Mouse (Mus musculus) forebrain, embryonic 12.5 days (tissue): ENCODE measurements at regions not wholly inside any gene's neighbourhood (a gene's known extent, or its start where the extent isn't known, plus 50 kb on each side); places are given as distances from the start of the nearest gene placed in this dataset.

Source experiments
- ATAC-seq: fragments of 200-750 bp; cut with Nextera tagmentation; 2 replicates; pipeline ENCODE4 v1.8.0; 2017; ENCODE audit warnings: moderate TSS enrichment; ENCODE audit not compliant: low FRiP score
- H3K27ac ChIP-seq: fragments of 300-500 bp; sonication (generic); 2 replicates; pipeline ENCODE4 v1.5.1; 2016; ENCODE audit warnings: mild to moderate bottlenecking
- H3K27me3 ChIP-seq: fragments of 300-500 bp; sonication (generic); 2 replicates; pipeline ENCODE4 v1.6.1; 2016; ENCODE audit warnings: mild to moderate bottlenecking
- H3K36me3 ChIP-seq: fragments of 300-500 bp; sonication (generic); replicated peaks from 2 replicates; pipeline ENCODE4 v1.6.1; 2016; ENCODE audit warnings: mild to moderate bottlenecking
- H3K4me1 ChIP-seq: fragments of 300-500 bp; sonication (generic); 2 replicates; pipeline ENCODE4 v1.6.1; 2016
- H3K4me2 ChIP-seq: fragments of 300-500 bp; sonication (generic); 2 replicates; pipeline ENCODE4 v1.6.1; 2016; ENCODE audit warnings: mild to moderate bottlenecking, moderate library complexity
- H3K4me3 ChIP-seq: fragments of 300-500 bp; sonication (generic); replicated peaks from 2 replicates; pipeline ENCODE4 v1.5.1; 2016; ENCODE audit warnings: mild to moderate bottlenecking
- H3K9ac ChIP-seq: fragments of 300-500 bp; sonication (generic); 2 replicates; pipeline ENCODE4 v1.6.1; 2016; ENCODE audit warnings: mild to moderate bottlenecking
- H3K9me3 ChIP-seq: fragments of 300-500 bp; sonication (generic); 2 replicates; pipeline ENCODE4 v1.6.1; 2016
- WGBS: fragments of 180-500 bp; shearing (Covaris S2); methylation state at CpG from one replicate; pipeline ENCODE4 v1.1.7; 2016; 5-methylcytosine and 5-hydroxymethylcytosine counted together

DNA sequence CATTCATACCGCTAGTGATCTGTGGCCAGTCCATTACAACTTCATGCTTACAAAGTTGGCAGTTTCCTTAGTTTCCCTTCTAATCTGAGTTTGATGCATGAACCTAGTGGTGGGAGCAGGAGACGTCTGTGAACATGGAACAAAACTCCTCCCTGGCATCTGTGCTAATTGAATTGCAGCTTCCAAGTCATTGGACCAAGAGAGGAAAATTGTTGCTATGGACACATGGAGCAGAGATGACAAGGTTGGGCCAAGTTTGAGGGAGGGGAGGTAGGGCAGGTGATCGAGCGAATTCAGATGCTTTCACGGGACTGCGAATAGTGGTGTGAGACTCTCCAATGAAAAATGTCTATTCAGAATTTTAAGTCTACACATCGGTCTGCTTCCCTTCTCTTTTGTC lies 627.5 kb downstream of the Nr2f2 start:
- ATAC-seq, result no peak
- H3K4me2 ChIP-seq, result no peak overlapping the region
- WGBS, result 84% methylated on average over 7 of the region's 7 CpGs

DNA sequence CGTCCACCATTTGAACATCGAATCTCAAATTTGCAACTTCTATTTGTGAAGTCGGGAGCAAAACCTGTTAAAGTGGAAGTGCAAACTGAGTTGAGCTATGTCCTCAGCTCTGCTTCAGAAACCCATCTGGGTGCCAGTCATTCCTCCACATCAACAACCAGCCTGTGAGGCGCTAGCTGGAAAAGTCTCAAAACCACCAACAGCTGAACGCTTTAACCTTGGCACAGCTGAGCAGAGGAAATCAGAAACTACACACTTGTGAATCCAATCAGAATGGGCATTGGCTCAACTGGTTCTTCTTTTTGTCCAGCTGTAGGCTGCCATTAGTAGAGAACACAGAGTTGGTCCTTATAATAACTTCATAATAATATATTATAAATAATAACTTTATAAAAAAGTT lies 651.5 kb downstream of the Nr2f2 start:
- no peak overlapping the region for H3K4me3 ChIP-seq
- 90% methylated on average over 5 of the region's 5 CpGs for WGBS
- no peak for ATAC-seq
- H3K9ac ChIP-seq, result no peak overlapping the region
- no peaks in the 10 kb centered on the region for H3K27me3 ChIP-seq
- no peak overlapping the region for H3K4me2 ChIP-seq
- H3K9me3 ChIP-seq, result no peaks in the 10 kb centered on the region
- no peaks in the 10 kb centered on the region for H3K36me3 ChIP-seq
- H3K4me1 ChIP-seq, result no peaks in the 10 kb centered on the region
- H3K27ac ChIP-seq, result no peak overlapping the region

More for the DNA sequence above, 627.5 kb downstream of the Nr2f2 start:
- Histone ChIP-seq H3K9ac (no peak overlapping the region), H3K4me3 (no peak overlapping the region), H3K36me3 (no peaks in the 10 kb centered on the region), H3K27me3 (no peaks in the 10 kb centered on the region), H3K9me3 (no peaks in the 10 kb centered on the region), H3K27ac (no peak overlapping the region), H3K4me1 (no peaks in the 10 kb centered on the region)

DNA sequence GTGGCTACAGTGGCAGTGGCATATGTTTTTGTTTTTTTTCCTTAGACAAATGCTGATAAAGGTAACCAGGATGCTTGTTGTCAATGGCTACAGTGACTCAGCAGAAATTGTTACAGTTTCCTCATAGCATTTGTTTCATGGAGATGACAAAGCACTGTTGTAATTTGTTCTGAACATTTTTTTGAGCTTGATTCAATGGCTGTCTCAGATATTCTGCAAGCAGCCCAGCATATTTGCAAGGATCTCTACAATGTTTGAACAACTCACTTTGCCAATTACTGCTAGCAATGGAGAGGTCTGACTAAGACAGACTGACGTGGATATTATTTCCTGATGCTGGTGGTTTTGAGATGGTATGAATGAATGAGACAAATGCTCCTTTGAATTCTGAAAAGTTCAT lies 696.3 kb downstream of the Nr2f2 start:
- no peak overlapping the region for H3K9ac ChIP-seq
- ATAC-seq, result no peak
- WGBS, result 82% methylated on average over 1 of the region's 1 CpGs

DNA sequence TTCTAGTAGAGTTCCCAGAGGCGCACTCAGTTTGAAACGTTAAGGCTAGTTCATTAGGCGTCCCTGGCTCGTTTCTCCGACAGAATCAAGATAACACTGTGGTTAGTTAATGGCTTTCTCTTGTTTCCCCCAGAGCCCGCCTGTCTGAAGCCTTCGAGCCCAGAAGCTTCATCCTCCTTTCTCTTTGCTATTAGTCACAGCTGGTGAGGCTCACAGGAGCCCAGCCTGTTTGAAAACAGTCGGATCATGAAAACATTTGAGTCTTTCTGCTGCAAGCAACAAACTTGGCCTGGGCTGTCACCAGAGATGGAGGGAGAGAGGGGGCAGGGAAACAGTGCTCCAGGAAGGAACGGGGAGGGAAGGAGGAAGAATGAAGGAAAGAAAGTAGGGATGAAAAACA lies 711.0 kb downstream of the Nr2f2 start:
- peaks cover 5% of the 10 kb centered on the region; the same call in 1 of the 2 replicates for H3K4me1 ChIP-seq
- no peak overlapping the region for H3K4me2 ChIP-seq
- no peak overlapping the region for H3K9ac ChIP-seq
- no peak for ATAC-seq
- H3K27me3 ChIP-seq, result no peaks in the 10 kb centered on the region
- H3K9me3 ChIP-seq, result no peaks in the 10 kb centered on the region
- H3K4me3 ChIP-seq, result no peak overlapping the region
- H3K27ac ChIP-seq, result no peak overlapping the region
- H3K36me3 ChIP-seq, result no peaks in the 10 kb centered on the region
- WGBS, result 15% methylated on average over 9 of the region's 9 CpGs

More for the DNA sequence above, 696.3 kb downstream of the Nr2f2 start:
- Histone ChIP-seq H3K27me3 (no peaks in the 10 kb centered on the region), H3K27ac (no peak overlapping the region), H3K4me2 (no peak overlapping the region), H3K9me3 (no peaks in the 10 kb centered on the region), H3K4me3 (no peak overlapping the region), H3K36me3 (no peaks in the 10 kb centered on the region), H3K4me1 (no peaks in the 10 kb centered on the region)

GRCm38 (mm10) chr7:69645449-69645848 lies 721.1 kb downstream of the Nr2f2 start:
- Histone ChIP-seq H3K36me3 (no peaks in the 10 kb centered on the region), H3K4me2 (no peak overlapping the region), H3K4me1 (peaks cover 5% of the 10 kb centered on the region; the same call in 1 of the 2 replicates), H3K27ac (no peak overlapping the region), H3K4me3 (no peak overlapping the region), H3K27me3 (no peaks in the 10 kb centered on the region), H3K9ac (no peak overlapping the region), H3K9me3 (no peaks in the 10 kb centered on the region)
- ATAC-seq, result no peak
- WGBS, result 32% methylated on average over 6 of the region's 6 CpGs

DNA sequence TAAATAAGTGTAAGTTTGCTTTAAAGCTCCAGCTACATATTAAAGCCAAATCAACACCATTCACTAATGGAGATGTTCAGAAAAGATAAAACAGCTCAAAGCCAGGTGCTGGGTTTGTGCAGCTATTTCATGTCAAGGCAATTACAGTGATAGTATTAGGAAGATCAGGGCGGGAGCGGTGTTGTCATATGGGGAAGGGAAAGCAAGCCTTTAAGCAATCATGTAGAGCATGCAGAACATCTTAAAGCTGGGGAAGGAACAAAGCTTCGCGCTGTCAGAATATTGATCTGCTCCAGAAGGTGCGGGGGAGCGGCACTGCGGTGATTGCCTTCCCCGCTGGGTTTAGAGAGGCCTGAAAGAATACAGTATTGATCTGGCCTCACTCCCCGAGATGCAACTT lies 724.9 kb downstream of the Nr2f2 start:
- no peak for ATAC-seq
- Histone ChIP-seq H3K27me3 (no peaks in the 10 kb centered on the region), H3K9ac (no peak overlapping the region), H3K27ac (no peak overlapping the region), H3K9me3 (no peaks in the 10 kb centered on the region), H3K4me3 (no peak overlapping the region), H3K4me2 (no peak overlapping the region), H3K36me3 (no peaks in the 10 kb centered on the region), H3K4me1 (peaks cover 5% of the 10 kb centered on the region; the same call in 1 of the 2 replicates)
- 46% methylated on average over 9 of the region's 9 CpGs for WGBS

DNA sequence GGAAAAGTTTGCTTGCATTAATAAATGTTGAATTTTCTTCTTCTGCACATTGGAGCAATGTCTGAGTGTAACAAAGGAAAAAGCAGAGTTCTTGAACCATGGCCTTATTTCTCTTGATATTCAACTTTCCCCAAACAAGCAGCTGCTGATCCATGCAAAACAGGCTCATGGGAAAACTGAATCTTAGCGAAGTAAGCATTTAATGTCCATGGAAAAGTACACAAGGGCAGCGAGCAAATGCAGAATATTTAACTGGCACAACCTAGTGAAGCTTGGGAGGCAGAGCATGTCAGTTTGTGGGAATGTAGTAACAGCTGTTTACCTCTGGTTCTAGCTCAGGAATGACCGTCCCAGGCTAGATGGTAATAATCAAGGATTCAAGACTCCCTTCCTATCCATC lies 766.7 kb downstream of the Nr2f2 start:
- H3K36me3 ChIP-seq, result no peaks in the 10 kb centered on the region
- H3K9me3 ChIP-seq, result no peaks in the 10 kb centered on the region
- no peak for ATAC-seq
- no peak overlapping the region for H3K27ac ChIP-seq
- H3K27me3 ChIP-seq, result no peaks in the 10 kb centered on the region
- WGBS, result 68% methylated on average over 3 of the region's 3 CpGs
- no peak overlapping the region for H3K4me2 ChIP-seq
- H3K4me3 ChIP-seq, result no peak overlapping the region
- H3K9ac ChIP-seq, result no peak overlapping the region
- no peaks in the 10 kb centered on the region for H3K4me1 ChIP-seq

DNA sequence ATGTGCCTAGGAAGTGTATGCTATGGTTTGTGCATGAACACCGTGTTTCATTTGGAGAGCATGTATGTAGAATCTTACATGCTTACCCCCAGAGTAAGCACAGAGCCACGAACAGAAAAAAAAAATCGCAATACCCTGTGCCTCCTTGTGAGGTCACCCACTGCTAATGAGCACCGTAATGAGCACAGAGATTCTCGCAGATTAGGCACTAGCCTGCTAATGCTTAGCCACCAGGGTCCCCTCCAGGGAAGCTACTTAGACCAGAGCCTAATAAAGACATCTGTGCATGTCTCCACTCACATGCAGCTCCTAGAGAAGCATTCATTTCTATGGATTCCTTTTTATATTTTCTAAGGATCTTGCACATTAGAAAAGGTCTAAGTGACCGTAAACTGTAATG lies 780.8 kb downstream of the Nr2f2 start:
- Histone ChIP-seq H3K4me2 (no peak overlapping the region), H3K4me1 (peaks cover 20% of the 10 kb centered on the region), H3K9me3 (no peaks in the 10 kb centered on the region), H3K27me3 (peaks cover 3% of the 10 kb centered on the region; the same call in 1 of the 2 replicates), H3K27ac (peak overlapping the region; percentile 42; the same call in 1 of the 2 replicates), H3K9ac (no peak overlapping the region), H3K4me3 (no peak overlapping the region), H3K36me3 (no peaks in the 10 kb centered on the region)
- peak; percentile 84 for ATAC-seq
- 21% methylated on average over 6 of the region's 6 CpGs for WGBS

- Histone ChIP-seq H3K9ac (no peak overlapping the region), H3K27me3 (peaks cover 3% of the 10 kb centered on the region; the same call in 1 of the 2 replicates), H3K4me1 (peaks cover 21% of the 10 kb centered on the region)
Observed at GRCm38 (mm10) chr7:69585131-69585530, 781.4 kb downstream of the Nr2f2 start.

DNA sequence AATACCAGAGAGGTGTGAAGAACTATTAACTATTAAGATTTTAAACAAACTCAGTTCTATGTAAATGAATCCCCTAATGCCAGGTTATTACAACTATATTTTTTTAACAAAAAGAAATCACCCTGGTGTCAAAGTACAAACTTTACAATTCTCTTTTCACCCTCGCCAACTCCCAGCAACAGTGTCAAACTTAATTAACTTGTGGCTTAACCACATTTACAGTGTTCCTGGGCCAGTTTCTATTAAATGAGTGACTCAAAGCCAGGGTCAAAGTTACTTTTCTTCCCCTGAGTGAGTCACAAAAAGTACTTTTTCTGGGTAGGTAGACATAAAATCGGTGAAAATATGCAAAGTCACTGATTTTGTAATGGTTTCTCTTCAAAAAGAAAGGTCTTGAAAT lies 782.0 kb downstream of the Nr2f2 start:
- WGBS, result 71% methylated on average over 2 of the region's 2 CpGs
- H3K27me3 ChIP-seq, result peaks cover 3% of the 10 kb centered on the region; the same call in 1 of the 2 replicates
- ATAC-seq, result no peak

More at GRCm38 (mm10) chr7:69585131-69585530, 781.4 kb downstream of the Nr2f2 start:
- H3K36me3 ChIP-seq, result no peaks in the 10 kb centered on the region
- ATAC-seq, result no peak
- no peak overlapping the region for H3K4me3 ChIP-seq
- H3K9me3 ChIP-seq, result no peaks in the 10 kb centered on the region
- 76% methylated on average over 4 of the region's 4 CpGs for WGBS
- no peak overlapping the region for H3K4me2 ChIP-seq
- H3K27ac ChIP-seq, result peak overlapping the region; percentile 42; the same call in 1 of the 2 replicates

DNA sequence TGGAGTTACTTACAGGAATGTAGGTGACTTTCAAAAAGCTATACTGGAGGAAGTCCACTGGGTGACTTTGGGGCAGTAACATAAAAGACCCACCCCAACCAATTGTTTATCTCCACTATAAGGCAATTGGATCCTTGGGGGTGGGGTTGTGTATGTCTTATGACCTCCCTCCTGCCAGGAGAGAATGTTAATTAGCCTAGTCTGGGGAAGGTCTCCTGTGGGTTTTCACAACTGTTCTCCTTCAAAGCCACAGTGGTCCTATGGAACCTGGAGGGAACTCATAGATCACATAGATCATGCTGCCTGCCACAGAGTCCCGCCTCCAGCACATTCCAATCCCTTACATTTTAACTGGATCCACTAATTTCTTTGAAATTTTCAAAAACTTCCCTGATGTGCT lies 782.6 kb downstream of the Nr2f2 start:
- Histone ChIP-seq H3K27ac (no peak overlapping the region), H3K9me3 (no peaks in the 10 kb centered on the region), H3K4me3 (no peak overlapping the region), H3K36me3 (no peaks in the 10 kb centered on the region), H3K4me1 (peaks cover 29% of the 10 kb centered on the region), H3K9ac (no peak overlapping the region), H3K27me3 (peaks cover 3% of the 10 kb centered on the region; the same call in 1 of the 2 replicates), H3K4me2 (no peak overlapping the region)
- ATAC-seq, result no peak
- 48% methylated on average over 1 of the region's 1 CpGs for WGBS

More for the DNA sequence above, 782.0 kb downstream of the Nr2f2 start:
- no peaks in the 10 kb centered on the region for H3K36me3 ChIP-seq
- no peak overlapping the region for H3K27ac ChIP-seq
- no peak overlapping the region for H3K4me3 ChIP-seq
- no peak overlapping the region for H3K9ac ChIP-seq
- no peak overlapping the region for H3K4me2 ChIP-seq
- no peaks in the 10 kb centered on the region for H3K9me3 ChIP-seq
- H3K4me1 ChIP-seq, result peaks cover 24% of the 10 kb centered on the region

GRCm38 (mm10) chr7:69581668-69582067 lies 784.9 kb downstream of the Nr2f2 start:
- no peak overlapping the region for H3K4me3 ChIP-seq
- 17% methylated on average over 6 of the region's 6 CpGs for WGBS
- H3K9me3 ChIP-seq, result no peaks in the 10 kb centered on the region
- H3K27ac ChIP-seq, result no peak overlapping the region
- no peak overlapping the region for H3K9ac ChIP-seq
- no peak for ATAC-seq
- H3K4me2 ChIP-seq, result no peak overlapping the region
- peaks cover 37% of the 10 kb centered on the region for H3K4me1 ChIP-seq
- H3K36me3 ChIP-seq, result no peaks in the 10 kb centered on the region
- H3K27me3 ChIP-seq, result peaks cover 8% of the 10 kb centered on the region; the same call in 1 of the 2 replicates

- 7% methylated on average over 18 of the region's 18 CpGs for WGBS
- Histone ChIP-seq H3K4me1 (peaks cover 30% of the 10 kb centered on the region), H3K4me2 (peak overlapping the region; percentile 38), H3K27me3 (peaks cover 8% of the 10 kb centered on the region), H3K27ac (peak overlapping the region; percentile 82), H3K4me3 (no peak overlapping the region), H3K9ac (no peak overlapping the region), H3K9me3 (no peaks in the 10 kb centered on the region), H3K36me3 (no peaks in the 10 kb centered on the region)
- peak; percentile 87 for ATAC-seq
Observed at GRCm38 (mm10) chr7:69578958-69579810, 787.4 kb downstream of the Nr2f2 start.
